Mouse (Mus musculus): ENCODE measurements around the gene Abcb6.

DNA sequence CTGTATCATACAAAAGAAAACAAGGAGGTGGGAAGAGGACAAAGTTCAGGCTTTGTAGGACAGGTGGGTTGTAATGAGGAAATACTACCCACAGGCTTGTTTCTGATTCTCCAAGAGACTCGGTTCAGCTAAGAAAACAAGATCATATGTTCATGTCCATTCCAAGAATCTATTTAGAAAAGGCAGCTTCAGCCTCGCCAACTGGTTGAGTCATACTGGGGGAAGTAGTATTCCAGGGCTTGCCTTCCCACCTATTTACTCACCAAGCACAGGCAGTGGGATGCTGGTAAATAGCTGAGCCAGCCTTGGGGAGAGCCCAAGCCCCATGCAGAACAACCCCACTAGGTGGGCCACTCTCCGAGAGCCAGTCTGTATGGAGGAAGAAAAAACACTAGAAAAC, 51.6 kb downstream of the Abcb6 start:
- TF ChIP-seq TAL1 (IDR thresholded peaks at IDR 0.05; ENCODE audit: low read length): no peak
- TF ChIP-seq GATA1 (IDR thresholded peaks at IDR 0.05; ENCODE audit: low read length): no peak

Data from erythroblast, embryonic 14.5 days (primary cell).